Mouse (Mus musculus): ENCODE data around the gene Stbd1. TPM values are rescaled to one million over a fixed set of nuclear protein-coding genes. Genes with fewer than 3 reads are reported as not detected.

The Stbd1 gene
- total RNA-seq, 2 experiments from 2014 or later, result 3.9 to 5.6 TPM

- no peak for DNase-seq
Observed at GRCm38 (mm10) chr5:92635891-92636290, 33.0 kb downstream of the Stbd1 start.

DNA sequence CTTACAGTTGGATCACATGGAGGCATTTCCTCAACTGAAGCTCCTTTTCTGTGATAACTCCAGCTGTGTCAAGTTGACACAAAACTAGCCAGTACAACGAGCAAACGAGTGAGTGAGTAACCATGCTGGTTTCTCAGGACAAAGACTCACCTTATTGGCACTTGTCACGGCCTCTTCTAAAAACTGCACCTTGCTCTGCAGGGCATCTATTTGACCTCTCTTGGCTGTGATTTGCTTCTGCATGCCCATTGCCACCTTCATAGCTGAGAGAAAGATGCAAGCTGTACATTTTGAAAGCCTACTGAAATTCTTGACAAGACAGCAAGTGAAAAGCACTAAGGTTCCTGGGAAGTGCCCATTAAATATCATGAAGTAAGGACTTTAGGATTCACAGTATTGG is 38.0 kb downstream of the Stbd1 start:
- DNase-seq, result no peak

Other genes starting within 250 kb of the Stbd1 start
- 10 to 100 TPM; 28.4 to 31.3 TPM for gene Nup54, start 167.8 kb upstream of the Stbd1 start, total RNA-seq (2021)
- 10 to 100 TPM; 50.4 to 74.4 TPM for gene Scarb2, start 96.2 kb upstream of the Stbd1 start, total RNA-seq (2021)
- gene Fam47e, start 48.0 kb upstream of the Stbd1 start, total RNA-seq (2021), result not detected
- under 1 TPM; 0.16 to 0.23 TPM for gene Ccdc158, start 72.2 kb downstream of the Stbd1 start, total RNA-seq (2021)
- gene Shroom3, start 80.4 kb downstream of the Stbd1 start, total RNA-seq (2021), result 1 to 10 TPM; 8.1 to 9.5 TPM